Mouse (Mus musculus) testis, adult 2 months (tissue): ENCODE measurements around the gene Vwa3b.

Source experiments
- CTCF ChIP-seq: fragments of 200-500 bp; IDR thresholded peaks from 2 replicates; pipeline ENCODE4 v1.5.1; 2012; ENCODE audit warnings: low read depth, mild to moderate bottlenecking, inconsistent platforms, low read length, moderate library complexity; ENCODE audit not compliant: control insufficient read depth, insufficient read depth, insufficient replicate concordance
- POLR2A ChIP-seq: fragments of 200-500 bp; IDR thresholded peaks from 2 replicates; pipeline ENCODE4 v1.6.1; 2012; ENCODE audit warnings: low read depth, mild to moderate bottlenecking, inconsistent platforms, low read length, moderate library complexity; ENCODE audit not compliant: control insufficient read depth

GRCm38 (mm10) chr1:37081376-37082214, 55.2 kb downstream of the Vwa3b start:
- TF ChIP-seq CTCF: no peak
- TF ChIP-seq POLR2A: no peak
